Mouse (Mus musculus) stomach, postnatal 0 days (tissue): ENCODE measurements at regions not wholly inside any gene's neighbourhood (a gene's known extent, or its start where the extent isn't known, plus 50 kb on each side); places are given as distances from the start of the nearest gene placed in this dataset.

Experiments
- ATAC-seq: fragments of 200-750 bp; cut with Nextera tagmentation; 2 replicates; pipeline ENCODE4 v1.8.0; 2017; ENCODE audit not compliant: low FRiP score, low TSS enrichment
- DNase-seq: peaks from one replicate; pipeline ENCODE4 v3.0.0-alpha.2; 2016; ENCODE audit warnings: low spot score
- H3K27ac ChIP-seq: fragments of 300-500 bp; sonication (generic); replicated peaks from 2 replicates; pipeline ENCODE4 v1.5.1; 2014; ENCODE audit warnings: mild to moderate bottlenecking, control low read depth
- H3K27me3 ChIP-seq: fragments of 300-500 bp; sonication (generic); 2 replicates; pipeline ENCODE4 v1.6.1; 2014; ENCODE audit warnings: low read length; ENCODE audit not compliant: control insufficient read depth, insufficient read depth
- H3K36me3 ChIP-seq: fragments of 300-500 bp; sonication (generic); 2 replicates; pipeline ENCODE4 v1.6.1; 2014; ENCODE audit warnings: low read length, mixed read lengths; ENCODE audit not compliant: control insufficient read depth, insufficient read depth
- H3K4me1 ChIP-seq: fragments of 300-500 bp; sonication (generic); replicated peaks from 2 replicates; pipeline ENCODE4 v1.6.1; 2014; ENCODE audit warnings: antibody characterized with exemption; ENCODE audit not compliant: control insufficient read depth, insufficient read depth
- H3K4me2 ChIP-seq: fragments of 300-500 bp; sonication (generic); replicated peaks from 2 replicates; pipeline ENCODE4 v1.6.1; 2014; ENCODE audit warnings: low read depth, mild to moderate bottlenecking, control low read depth, moderate library complexity
- H3K4me3 ChIP-seq: fragments of 300-500 bp; sonication (generic); 2 replicates; pipeline ENCODE4 v1.5.1; 2014; ENCODE audit warnings: low read depth, low read length, control low read depth
- H3K9ac ChIP-seq: fragments of 300-500 bp; sonication (generic); 2 replicates; pipeline ENCODE4 v1.6.1; 2014; ENCODE audit warnings: mild to moderate bottlenecking, low read length, control low read depth, mixed read lengths
- H3K9me3 ChIP-seq: fragments of 300-500 bp; sonication (generic); 2 replicates; pipeline ENCODE4 v1.6.1; 2016; ENCODE audit warnings: low read length; ENCODE audit not compliant: control insufficient read depth
- CTCF ChIP-seq: IDR thresholded peaks from 2 replicates; pipeline ENCODE4 v1.5.1; 2016; ENCODE audit warnings: antibody characterized with exemption, low read depth, mild to moderate bottlenecking, moderate library complexity
- EP300 ChIP-seq: optimal IDR thresholded peaks from 2 replicates; pipeline ENCODE3; 2016; ENCODE audit warnings: antibody characterized with exemption
- WGBS: fragments of 180-500 bp; shearing (Covaris S2); extraction: QIAGEN DNeasy Blood & Tissue Kit; methylation state at CpG from one replicate; pipeline ENCODE4 v1.1.7; 2014; 5-methylcytosine and 5-hydroxymethylcytosine counted together

- no peak overlapping the region for H3K4me3 ChIP-seq
- no peaks in the 10 kb centered on the region for H3K4me1 ChIP-seq
- H3K9me3 ChIP-seq = no peaks in the 10 kb centered on the region
- no peak overlapping the region for H3K27ac ChIP-seq
- no peaks in the 10 kb centered on the region for H3K27me3 ChIP-seq
- DNase-seq = peak; percentile 20
- H3K9ac ChIP-seq = no peak overlapping the region
- WGBS = 67% methylated on average over 1 of the region's 1 CpGs
- no peaks in the 10 kb centered on the region for H3K36me3 ChIP-seq
- TF ChIP-seq CTCF (peak; percentile 59), EP300 (no peak)
- H3K4me2 ChIP-seq = no peak overlapping the region
- no peak for ATAC-seq
Observed at GRCm38 (mm10) chr3:115541789-115542188, 173.1 kb downstream of the S1pr1 start.

- no peak overlapping the region for H3K9ac ChIP-seq
- DNase-seq (no peak), ATAC-seq (no peak)
- no peaks in the 10 kb centered on the region for H3K4me1 ChIP-seq
- H3K27ac ChIP-seq = no peak overlapping the region
- H3K4me2 ChIP-seq = no peak overlapping the region
- WGBS = 63% methylated on average over 6 of the region's 6 CpGs
- TF ChIP-seq CTCF (no peak), EP300 (no peak)
- H3K9me3 ChIP-seq = no peaks in the 10 kb centered on the region
- H3K36me3 ChIP-seq = no peaks in the 10 kb centered on the region
- no peak overlapping the region for H3K4me3 ChIP-seq
- H3K27me3 ChIP-seq = no peaks in the 10 kb centered on the region
Observed at GRCm38 (mm10) chr3:115538355-115538754, 176.5 kb downstream of the S1pr1 start.

GRCm38 (mm10) chr3:115532141-115532735 lies 182.6 kb downstream of the S1pr1 start:
- Histone ChIP-seq H3K9me3 (no peaks in the 10 kb centered on the region), H3K36me3 (no peaks in the 10 kb centered on the region), H3K4me2 (no peak overlapping the region), H3K27ac (no peak overlapping the region), H3K4me3 (no peak overlapping the region), H3K27me3 (no peaks in the 10 kb centered on the region), H3K4me1 (no peaks in the 10 kb centered on the region), H3K9ac (no peak overlapping the region)
- ATAC-seq (no peak), DNase-seq (no peak)
- TF ChIP-seq EP300 (no peak), CTCF (no peak)
- 77% methylated on average over 18 of the region's 18 CpGs for WGBS

- no peak overlapping the region for H3K4me2 ChIP-seq
- H3K4me1 ChIP-seq = no peaks in the 10 kb centered on the region
- DNase-seq (no peak), ATAC-seq (no peak)
- H3K27me3 ChIP-seq = no peaks in the 10 kb centered on the region
- H3K36me3 ChIP-seq = no peaks in the 10 kb centered on the region
- TF ChIP-seq EP300 = no peak
- TF ChIP-seq CTCF = no peak
- WGBS = 75% methylated on average over 3 of the region's 3 CpGs
- no peak overlapping the region for H3K27ac ChIP-seq
- H3K9me3 ChIP-seq = no peaks in the 10 kb centered on the region
- H3K4me3 ChIP-seq = no peak overlapping the region
- H3K9ac ChIP-seq = no peak overlapping the region
Observed at GRCm38 (mm10) chr3:115530441-115530840, 184.4 kb downstream of the S1pr1 start.

- Histone ChIP-seq H3K27ac (no peak overlapping the region), H3K4me3 (no peak overlapping the region), H3K4me1 (no peaks in the 10 kb centered on the region), H3K9me3 (no peaks in the 10 kb centered on the region), H3K27me3 (no peaks in the 10 kb centered on the region), H3K36me3 (no peaks in the 10 kb centered on the region), H3K4me2 (no peak overlapping the region), H3K9ac (no peak overlapping the region)
- DNase-seq (no peak), ATAC-seq (no peak)
- peak; percentile 43 for TF ChIP-seq CTCF
- TF ChIP-seq EP300 = no peak
- WGBS = 48% methylated on average over 4 of the region's 4 CpGs
Observed at GRCm38 (mm10) chr3:115529918-115530317, 185.0 kb downstream of the S1pr1 start.

- no peak for ATAC-seq
- no peaks in the 10 kb centered on the region for H3K27me3 ChIP-seq
- no peak for DNase-seq
- no peaks in the 10 kb centered on the region for H3K36me3 ChIP-seq
- WGBS = 60% methylated on average over 2 of the region's 2 CpGs
- no peak overlapping the region for H3K4me3 ChIP-seq
- no peak overlapping the region for H3K9ac ChIP-seq
- TF ChIP-seq CTCF (no peak), EP300 (no peak)
- no peak overlapping the region for H3K4me2 ChIP-seq
- no peak overlapping the region for H3K27ac ChIP-seq
- H3K9me3 ChIP-seq = no peaks in the 10 kb centered on the region
- H3K4me1 ChIP-seq = no peaks in the 10 kb centered on the region
Observed at GRCm38 (mm10) chr3:115523515-115523914, 191.4 kb downstream of the S1pr1 start.
